Mouse (Mus musculus) urinary bladder, postnatal 36 days (tissue): ENCODE data around the gene Ero1lb.
"Not testable (repeated sequence)": the region's sequence is repeated elsewhere in the genome, so short reads cannot be mapped to it uniquely, and the experiment has no call there.

Experiments
- DNase-seq, 2 experiments: peaks; one replicate each; pipeline ENCODE4 v3.0.0; 2022; ENCODE audit warnings: low spot score in 2 of 2, mixed read lengths in 1 of 2

Ero1lb gene

GRCm38 (mm10) chr13:12574979-12575536, 9.4 kb downstream of the Ero1lb start:
- no peak for DNase-seq

- no peak for DNase-seq
Measured at GRCm38 (mm10) chr13:12578145-12578544, 12.5 kb downstream of the Ero1lb start.

GRCm38 (mm10) chr13:12589003-12589402, 23.3 kb downstream of the Ero1lb start:
- peak; percentile 37 to 56 for DNase-seq

GRCm38 (mm10) chr13:12597075-12597474, 31.4 kb downstream of the Ero1lb start:
- not testable (repeated sequence) for DNase-seq

- DNase-seq: not testable (repeated sequence)
Measured at GRCm38 (mm10) chr13:12610206-12610605, 44.5 kb downstream of the Ero1lb start.

- DNase-seq: not testable (repeated sequence)
Measured at GRCm38 (mm10) chr13:12614026-12614425, 48.4 kb downstream of the Ero1lb start.

GRCm38 (mm10) chr13:12614591-12614990, 48.9 kb downstream of the Ero1lb start:
- not testable (repeated sequence) for DNase-seq

GRCm38 (mm10) chr13:12615014-12615413, 49.3 kb downstream of the Ero1lb start:
- DNase-seq: not testable (repeated sequence)

GRCm38 (mm10) chr13:12616489-12616888, 50.8 kb downstream of the Ero1lb start:
- not testable (repeated sequence) for DNase-seq

GRCm38 (mm10) chr13:12619808-12620207, 54.1 kb downstream of the Ero1lb start:
- not testable (repeated sequence) for DNase-seq

- DNase-seq: not testable (repeated sequence)
Measured at GRCm38 (mm10) chr13:12626061-12626460, 60.4 kb downstream of the Ero1lb start.

GRCm38 (mm10) chr13:12627746-12628145, 62.1 kb downstream of the Ero1lb start:
- not testable (repeated sequence) for DNase-seq

GRCm38 (mm10) chr13:12628181-12628580, 62.5 kb downstream of the Ero1lb start:
- DNase-seq: not testable (repeated sequence)

GRCm38 (mm10) chr13:12630252-12630651, 64.6 kb downstream of the Ero1lb start:
- DNase-seq: peak in 1 of 2 experiments; percentile 9

- DNase-seq: not testable (repeated sequence)
Measured at GRCm38 (mm10) chr13:12634941-12635588, 69.4 kb downstream of the Ero1lb start.

- not testable (repeated sequence) for DNase-seq
Measured at GRCm38 (mm10) chr13:12642795-12643194, 77.1 kb downstream of the Ero1lb start.

GRCm38 (mm10) chr13:12646676-12647075, 81.0 kb downstream of the Ero1lb start:
- DNase-seq: not testable (repeated sequence)

- peak; percentile 62 to 77 for DNase-seq
Measured at GRCm38 (mm10) chr13:12650020-12650876, 84.6 kb downstream of the Ero1lb start.

GRCm38 (mm10) chr13:12650877-12651176, 85.2 kb downstream of the Ero1lb start:
- peak; percentile 60 to 67 for DNase-seq
